Mouse (Mus musculus) hindbrain, embryonic 16.5 days (tissue): ENCODE results near the gene Trpv3. TPM values are rescaled to one million over a fixed set of nuclear protein-coding genes. Genes with fewer than 3 reads are reported as not detected.

Experiments
- ATAC-seq: fragments of 200-750 bp; cut with Nextera tagmentation; 2 replicates; pipeline ENCODE4 v1.8.0; 2017; ENCODE audit warnings: moderate TSS enrichment, moderate library complexity
- H3K27ac ChIP-seq: fragments of 300-500 bp; sonication (generic); 2 replicates; pipeline ENCODE4 v1.5.1; 2014; ENCODE audit warnings: low read depth, mild to moderate bottlenecking, control low read depth, low read length, moderate library complexity
- H3K27me3 ChIP-seq: fragments of 300-500 bp; sonication (generic); replicated peaks from 2 replicates; pipeline ENCODE4 v1.6.1; 2014; ENCODE audit warnings: low read length; ENCODE audit not compliant: control insufficient read depth, insufficient read depth
- H3K36me3 ChIP-seq: fragments of 300-500 bp; sonication (generic); 2 replicates; pipeline ENCODE4 v1.6.1; 2014; ENCODE audit warnings: mild to moderate bottlenecking, low read length, moderate library complexity, mixed read lengths; ENCODE audit not compliant: control insufficient read depth, insufficient read depth
- H3K4me1 ChIP-seq: fragments of 300-500 bp; sonication (generic); 2 replicates; pipeline ENCODE4 v1.6.1; 2014; ENCODE audit warnings: low read depth, low read length; ENCODE audit not compliant: control insufficient read depth, insufficient read depth
- H3K4me2 ChIP-seq: fragments of 300-500 bp; sonication (generic); 2 replicates; pipeline ENCODE4 v1.6.1; 2014; ENCODE audit warnings: mild to moderate bottlenecking, low read length, control low read depth, moderate library complexity
- H3K4me3 ChIP-seq: fragments of 300-500 bp; sonication (generic); 2 replicates; pipeline ENCODE4 v1.5.1; 2014; ENCODE audit warnings: mild to moderate bottlenecking, low read length, control low read depth, moderate library complexity
- H3K9ac ChIP-seq: fragments of 300-500 bp; sonication (generic); 2 replicates; pipeline ENCODE4 v1.6.1; 2014; ENCODE audit warnings: low read depth, mild to moderate bottlenecking, control low read depth, low read length, moderate library complexity
- H3K9me3 ChIP-seq: fragments of 300-500 bp; sonication (generic); 2 replicates; pipeline ENCODE4 v1.6.1; 2014; ENCODE audit warnings: mild to moderate bottlenecking, low read length, moderate library complexity; ENCODE audit not compliant: control insufficient read depth
- WGBS: fragments of 180-500 bp; shearing (Covaris S2); extraction: QIAGEN DNeasy Blood & Tissue Kit; methylation state at CpG from one replicate; pipeline ENCODE4 v1.1.7; 2014; 5-methylcytosine and 5-hydroxymethylcytosine counted together
- polyA plus RNA-seq: library from polyadenylated mRNA; unstranded; fragments of >200 nt; fragmentation: Nextera tagmentation; extraction: Ambion mirVana; gene quantifications from 2 replicates; pipeline ENCODE4 v1.2.1, GENCODE M21; 2015

The Trpv3 gene
- polyA plus RNA-seq, 1 experiment from 2014 or later = 0.34 TPM

DNA sequence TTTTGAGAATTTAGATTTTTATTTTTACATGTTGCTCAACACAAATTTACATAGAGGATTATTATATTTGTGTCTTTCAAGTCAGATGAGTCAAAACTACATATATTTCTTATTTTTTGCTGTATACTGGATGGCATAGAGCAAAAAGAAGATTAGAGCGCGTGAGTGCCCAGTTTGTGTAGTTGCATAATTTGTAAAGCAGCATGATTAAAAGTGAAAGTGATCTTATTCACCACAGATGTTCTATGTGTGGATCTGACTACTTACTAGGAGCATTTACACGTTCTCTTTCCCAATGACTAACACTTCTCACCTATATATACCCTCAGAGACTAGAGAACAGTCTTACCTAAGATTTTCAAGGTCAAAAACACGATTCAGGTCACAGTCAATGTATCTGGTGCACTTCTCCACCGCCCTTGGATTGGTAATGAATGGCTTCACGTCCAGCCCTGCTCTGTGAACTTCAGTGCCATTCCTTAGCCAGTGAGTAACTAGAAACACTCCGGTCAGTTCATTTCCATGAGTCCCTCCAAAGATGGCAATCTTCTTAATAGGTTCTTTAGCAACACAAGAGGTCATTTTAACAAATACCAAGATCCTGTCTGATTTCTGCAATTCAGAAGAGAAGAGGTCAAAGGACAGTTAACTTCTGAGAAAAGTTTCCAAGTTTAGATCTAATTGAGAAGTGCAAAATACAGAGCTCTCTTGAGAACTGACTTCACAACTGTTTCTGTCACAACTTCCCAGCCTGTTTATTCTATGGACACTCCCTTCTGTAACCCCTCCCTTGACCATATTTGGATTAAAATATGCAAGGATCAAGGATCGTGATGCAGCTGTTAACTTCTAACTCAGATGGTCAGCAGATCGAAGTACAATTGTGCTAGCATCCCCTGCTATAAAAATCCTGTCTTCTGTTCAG is 57.0 kb downstream of the Trpv3 start:
- Histone ChIP-seq H3K4me2 (no peak overlapping the region), H3K27ac (no peak overlapping the region), H3K27me3 (no peaks in the 10 kb centered on the region), H3K4me1 (no peaks in the 10 kb centered on the region), H3K9me3 (no peaks in the 10 kb centered on the region), H3K9ac (no peak overlapping the region), H3K4me3 (no peak overlapping the region), H3K36me3 (no peaks in the 10 kb centered on the region)
- no peak for ATAC-seq
- WGBS = 70% methylated on average over 9 of the region's 9 CpGs

GRCm38 (mm10) chr11:73326485-73326886 is 59.3 kb downstream of the Trpv3 start:
- Histone ChIP-seq H3K27ac (no peak overlapping the region), H3K9ac (no peak overlapping the region), H3K4me2 (no peak overlapping the region), H3K9me3 (peaks cover 4% of the 10 kb centered on the region; the same call in 1 of the 2 replicates), H3K4me1 (no peaks in the 10 kb centered on the region), H3K36me3 (no peaks in the 10 kb centered on the region), H3K4me3 (no peak overlapping the region), H3K27me3 (no peaks in the 10 kb centered on the region)
- ATAC-seq = no peak
- WGBS = 59% methylated on average over 12 of the region's 12 CpGs

- Histone ChIP-seq H3K4me3 (no peak overlapping the region), H3K9me3 (peaks cover 4% of the 10 kb centered on the region; the same call in 1 of the 2 replicates), H3K4me2 (no peak overlapping the region), H3K36me3 (no peaks in the 10 kb centered on the region), H3K27me3 (no peaks in the 10 kb centered on the region), H3K4me1 (no peaks in the 10 kb centered on the region), H3K9ac (no peak overlapping the region), H3K27ac (no peak overlapping the region)
- WGBS = 57% methylated on average over 4 of the region's 4 CpGs
- ATAC-seq = peak; percentile 9; the same call in 1 of the 2 replicates
Measured at GRCm38 (mm10) chr11:73327361-73327760, 60.2 kb downstream of the Trpv3 start.

GRCm38 (mm10) chr11:73329442-73329841 is 62.3 kb downstream of the Trpv3 start, which contains the start of the genes Aspa, Gm49340 and Spata22:
Aspa (minus strand) TSS chr11:73329596.
Gm49340 (plus strand) TSS chr11:73329741.
Spata22 (plus strand) TSS chr11:73329741.
- no peaks in the 10 kb centered on the region for H3K36me3 ChIP-seq
- WGBS = 82% methylated on average over 27 of the region's 27 CpGs
- H3K27ac ChIP-seq = no peak within 1 kb of the TSS
- no peak for ATAC-seq
- peaks cover 4% of the 10 kb centered on the region; the same call in 1 of the 2 replicates for H3K9me3 ChIP-seq
- H3K9ac ChIP-seq = no peak within 1 kb of the TSS
- no peaks in the 10 kb centered on the region for H3K27me3 ChIP-seq
- no peaks in the 10 kb centered on the region for H3K4me1 ChIP-seq
- H3K4me2 ChIP-seq = no peak within 1 kb of the TSS
- H3K4me3 ChIP-seq = no peak within 1 kb of the TSS

- ATAC-seq = 0 out of 2 replicates have a peak, but pooled peaks have one; percentile 67
- Histone ChIP-seq H3K9me3 (peaks cover 4% of the 10 kb centered on the region; the same call in 1 of the 2 replicates), H3K9ac (no peak overlapping the region), H3K4me2 (no peak overlapping the region), H3K27ac (no peak overlapping the region), H3K4me1 (no peaks in the 10 kb centered on the region), H3K4me3 (no peak overlapping the region), H3K36me3 (no peaks in the 10 kb centered on the region), H3K27me3 (no peaks in the 10 kb centered on the region)
- WGBS = 64% methylated on average over 2 of the region's 2 CpGs
Measured at GRCm38 (mm10) chr11:73333357-73333756, 66.2 kb downstream of the Trpv3 start.

- H3K27me3 ChIP-seq = no peaks in the 10 kb centered on the region
- H3K9ac ChIP-seq = no peak overlapping the region
- no peak overlapping the region for H3K4me3 ChIP-seq
- H3K4me2 ChIP-seq = no peak overlapping the region
- no peaks in the 10 kb centered on the region for H3K36me3 ChIP-seq
- H3K27ac ChIP-seq = no peak overlapping the region
- ATAC-seq = no peak
- 87% methylated on average over 4 of the region's 4 CpGs for WGBS
- H3K4me1 ChIP-seq = no peaks in the 10 kb centered on the region
- H3K9me3 ChIP-seq = no peaks in the 10 kb centered on the region
Measured at GRCm38 (mm10) chr11:73336919-73337318, 69.7 kb downstream of the Trpv3 start.

Other genes with a start within 250 kb of the Trpv3 start
- 35.8 TPM in 2 replicates for gene Camkk1, start 248.4 kb upstream of the Trpv3 start, polyA plus RNA-seq
- 8.3 and 9.2 TPM in 2 replicates for gene Ncbp3, start 219.6 kb upstream of the Trpv3 start, polyA plus RNA-seq
- 0.19 and 0.33 TPM in 2 replicates for gene Itgae, start 176.8 kb upstream of the Trpv3 start, polyA plus RNA-seq
- gene Haspin, start 129.1 kb upstream of the Trpv3 start, polyA plus RNA-seq = 2.5 and 3.3 TPM in 2 replicates
- 0.39 and 0.60 TPM in 2 replicates for gene P2rx5, start 107.0 kb upstream of the Trpv3 start, polyA plus RNA-seq
- 141 and 145 TPM in 2 replicates for gene Emc6, start 90.4 kb upstream of the Trpv3 start, polyA plus RNA-seq
- gene Tax1bp3, start 90.3 kb upstream of the Trpv3 start, polyA plus RNA-seq = 120 and 129 TPM in 2 replicates
- 17.4 and 21.5 TPM in 2 replicates for gene Ctns, start 68.3 kb upstream of the Trpv3 start, polyA plus RNA-seq
- gene Shpk, start 67.9 kb upstream of the Trpv3 start, polyA plus RNA-seq = 2.5 and 3.0 TPM in 2 replicates
- gene Trpv1, start 33.1 kb upstream of the Trpv3 start, polyA plus RNA-seq = 0.31 and 0.40 TPM in 2 replicates
- 2.7 and 4.6 TPM in 2 replicates for gene Aspa, start 62.2 kb downstream of the Trpv3 start, polyA plus RNA-seq
- gene Gm49340, start 62.4 kb downstream of the Trpv3 start, polyA plus RNA-seq = not detected in 2 replicates
- gene Spata22, start 62.4 kb downstream of the Trpv3 start, polyA plus RNA-seq = 0.12 and 0.20 TPM in 2 replicates
- gene Olfr20, start 83.4 kb downstream of the Trpv3 start, polyA plus RNA-seq = not detected in 2 replicates
- gene Olfr376, start 103.9 kb downstream of the Trpv3 start, polyA plus RNA-seq = not detected in 2 replicates
- gene Olfr1, start 132.2 kb downstream of the Trpv3 start, polyA plus RNA-seq = not detected in 2 replicates
- not detected in 2 replicates for gene Olfr378, start 161.1 kb downstream of the Trpv3 start, polyA plus RNA-seq
- gene Olfr380, start 190.1 kb downstream of the Trpv3 start, polyA plus RNA-seq = not detected in 2 replicates
- gene Olfr381, start 224.2 kb downstream of the Trpv3 start, polyA plus RNA-seq = not detected in 2 replicates
- gene Olfr382, start 249.8 kb downstream of the Trpv3 start, polyA plus RNA-seq = not detected in 2 replicates